Mouse (Mus musculus) embryonic facial prominence, embryonic 11.5 days (tissue): ENCODE measurements around the gene Cacnb4. TPM values are rescaled to one million over a fixed set of nuclear protein-coding genes. Genes with fewer than 3 reads are reported as not detected.

Experiments used
- ATAC-seq: fragments of 200-750 bp; cut with Nextera tagmentation; replicated peaks from 2 replicates; pipeline ENCODE4 v1.8.0; 2017; ENCODE audit warnings: low read depth; ENCODE audit not compliant: insufficient number of reproducible peaks, low FRiP score, low TSS enrichment
- DNase-seq: peaks from one replicate; pipeline ENCODE4 v3.0.0-alpha.2; 2015; ENCODE audit warnings: low spot score
- H3K27ac ChIP-seq: fragments of 300-500 bp; sonication (generic); replicated peaks from 2 replicates; pipeline ENCODE4 v1.5.1; 2014; ENCODE audit warnings: mild to moderate bottlenecking, low read depth, low read length, control low read depth
- H3K27me3 ChIP-seq: fragments of 300-500 bp; sonication (generic); 2 replicates; pipeline ENCODE4 v1.6.1; 2014; ENCODE audit warnings: mild to moderate bottlenecking, low read length, moderate library complexity, mixed read lengths; ENCODE audit not compliant: control insufficient read depth, insufficient read depth
- H3K36me3 ChIP-seq: fragments of 300-500 bp; sonication (generic); replicated peaks from 2 replicates; pipeline ENCODE4 v1.6.1; 2014; ENCODE audit warnings: low read depth, mild to moderate bottlenecking, low read length, moderate library complexity, mixed read lengths; ENCODE audit not compliant: control insufficient read depth, insufficient read depth
- H3K4me1 ChIP-seq: fragments of 300-500 bp; sonication (generic); 2 replicates; pipeline ENCODE4 v1.6.1; 2014; ENCODE audit warnings: low read length, mixed read lengths; ENCODE audit not compliant: control insufficient read depth, insufficient read depth
- H3K4me2 ChIP-seq: fragments of 300-500 bp; sonication (generic); 2 replicates; pipeline ENCODE4 v1.6.1; 2014; ENCODE audit warnings: low read depth, mild to moderate bottlenecking, control low read depth, low read length, moderate library complexity
- H3K4me3 ChIP-seq: fragments of 300-500 bp; sonication (generic); 2 replicates; pipeline ENCODE4 v1.5.1; 2014; ENCODE audit warnings: low read depth, low read length, control low read depth
- H3K9ac ChIP-seq: fragments of 300-500 bp; sonication (generic); replicated peaks from 2 replicates; pipeline ENCODE4 v1.6.1; 2014; ENCODE audit warnings: mild to moderate bottlenecking, control low read depth, low read length
- H3K9me3 ChIP-seq: fragments of 300-500 bp; sonication (generic); replicated peaks from 2 replicates; pipeline ENCODE4 v1.6.1; 2016; ENCODE audit warnings: mild to moderate bottlenecking, low read length, inconsistent platforms, mixed read lengths; ENCODE audit not compliant: control insufficient read depth
- WGBS: fragments of 180-500 bp; shearing (Covaris S2); extraction: QIAGEN DNeasy Blood & Tissue Kit; methylation state at CpG from one replicate; pipeline ENCODE4 v1.1.7; 2014; 5-methylcytosine and 5-hydroxymethylcytosine counted together
- polyA plus RNA-seq: library from polyadenylated mRNA; unstranded; fragments of >200 nt; fragmentation: Nextera tagmentation; extraction: Ambion mirVana; gene quantifications from 2 replicates; pipeline ENCODE4 v1.2.1, GENCODE M21; 2014

Cacnb4 gene
- polyA plus RNA-seq, 1 experiment from 2014 or later, result 0.95 TPM

- Histone ChIP-seq H3K27me3 (no peaks in the 10 kb centered on the region), H3K27ac (no peak overlapping the region), H3K9me3 (no peaks in the 10 kb centered on the region), H3K36me3 (no peaks in the 10 kb centered on the region), H3K4me2 (no peak overlapping the region), H3K4me3 (no peak overlapping the region), H3K4me1 (no peaks in the 10 kb centered on the region), H3K9ac (no peak overlapping the region)
- no peak for ATAC-seq
- 82% methylated on average over 7 of the region's 7 CpGs for WGBS
- no peak for DNase-seq
Observed at GRCm38 (mm10) chr2:52561137-52561536, 115.5 kb downstream of the Cacnb4 start.

GRCm38 (mm10) chr2:52560266-52560665, 116.4 kb downstream of the Cacnb4 start:
- no peak for ATAC-seq

GRCm38 (mm10) chr2:52558411-52558810, 118.2 kb downstream of the Cacnb4 start:
- peak; percentile 16 for DNase-seq
- H3K4me1 ChIP-seq, result no peaks in the 10 kb centered on the region
- H3K9ac ChIP-seq, result no peak overlapping the region
- WGBS, result 44% methylated on average over 8 of the region's 8 CpGs
- H3K4me2 ChIP-seq, result no peak overlapping the region
- H3K4me3 ChIP-seq, result no peak overlapping the region
- H3K9me3 ChIP-seq, result no peaks in the 10 kb centered on the region
- H3K27ac ChIP-seq, result no peak overlapping the region
- peak; percentile 79 for ATAC-seq
- no peaks in the 10 kb centered on the region for H3K27me3 ChIP-seq
- no peaks in the 10 kb centered on the region for H3K36me3 ChIP-seq

More at GRCm38 (mm10) chr2:52560266-52560665, 116.4 kb downstream of the Cacnb4 start:
- Histone ChIP-seq H3K9me3 (no peaks in the 10 kb centered on the region), H3K27ac (no peak overlapping the region), H3K4me3 (no peak overlapping the region), H3K36me3 (no peaks in the 10 kb centered on the region), H3K4me1 (no peaks in the 10 kb centered on the region), H3K4me2 (no peak overlapping the region), H3K27me3 (no peaks in the 10 kb centered on the region), H3K9ac (no peak overlapping the region)
- DNase-seq, result no peak
- WGBS, result 83% methylated on average over 2 of the region's 2 CpGs

- Histone ChIP-seq H3K27me3 (no peaks in the 10 kb centered on the region), H3K9ac (no peak overlapping the region), H3K4me1 (no peaks in the 10 kb centered on the region), H3K4me2 (no peak overlapping the region), H3K9me3 (no peaks in the 10 kb centered on the region), H3K27ac (no peak overlapping the region), H3K4me3 (no peak overlapping the region), H3K36me3 (no peaks in the 10 kb centered on the region)
- DNase-seq (no peak), ATAC-seq (no peak)
- WGBS, result 70% methylated on average over 12 of the region's 12 CpGs
Observed at GRCm38 (mm10) chr2:52557503-52558275, 118.9 kb downstream of the Cacnb4 start.

GRCm38 (mm10) chr2:52556961-52557326, 119.7 kb downstream of the Cacnb4 start:
- H3K36me3 ChIP-seq, result no peaks in the 10 kb centered on the region
- no peak for ATAC-seq

GRCm38 (mm10) chr2:52556298-52556960, 120.2 kb downstream of the Cacnb4 start:
- DNase-seq (no peak), ATAC-seq (no peak)
- Histone ChIP-seq H3K27me3 (no peaks in the 10 kb centered on the region), H3K4me2 (no peak overlapping the region), H3K36me3 (no peaks in the 10 kb centered on the region), H3K27ac (no peak overlapping the region), H3K4me1 (no peaks in the 10 kb centered on the region), H3K9ac (no peak overlapping the region), H3K4me3 (no peak overlapping the region), H3K9me3 (no peaks in the 10 kb centered on the region)
- WGBS, result 81% methylated on average over 20 of the region's 20 CpGs

More at GRCm38 (mm10) chr2:52556961-52557326, 119.7 kb downstream of the Cacnb4 start:
- H3K27ac ChIP-seq, result no peak overlapping the region
- DNase-seq, result no peak
- H3K4me2 ChIP-seq, result no peak overlapping the region
- no peaks in the 10 kb centered on the region for H3K4me1 ChIP-seq
- no peak overlapping the region for H3K9ac ChIP-seq
- no peak overlapping the region for H3K4me3 ChIP-seq
- no peaks in the 10 kb centered on the region for H3K9me3 ChIP-seq
- WGBS, result 86% methylated on average over 4 of the region's 4 CpGs
- H3K27me3 ChIP-seq, result no peaks in the 10 kb centered on the region

- H3K9me3 ChIP-seq, result no peaks in the 10 kb centered on the region
- no peak overlapping the region for H3K27ac ChIP-seq
- ATAC-seq (no peak), DNase-seq (no peak)
- no peaks in the 10 kb centered on the region for H3K36me3 ChIP-seq
- no peak overlapping the region for H3K9ac ChIP-seq
- H3K4me3 ChIP-seq, result no peak overlapping the region
- H3K27me3 ChIP-seq, result no peaks in the 10 kb centered on the region
- 93% methylated on average over 3 of the region's 3 CpGs for WGBS
- no peaks in the 10 kb centered on the region for H3K4me1 ChIP-seq
- no peak overlapping the region for H3K4me2 ChIP-seq
Observed at GRCm38 (mm10) chr2:52548401-52548800, 128.2 kb downstream of the Cacnb4 start.

- Histone ChIP-seq H3K27me3 (no peaks in the 10 kb centered on the region), H3K9me3 (no peaks in the 10 kb centered on the region), H3K27ac (no peak overlapping the region), H3K36me3 (no peaks in the 10 kb centered on the region), H3K4me2 (no peak overlapping the region), H3K4me1 (no peaks in the 10 kb centered on the region), H3K4me3 (no peak overlapping the region), H3K9ac (no peak overlapping the region)
- 88% methylated on average over 11 of the region's 11 CpGs for WGBS
- no peak for ATAC-seq
- no peak for DNase-seq
Observed at GRCm38 (mm10) chr2:52547331-52547730, 129.3 kb downstream of the Cacnb4 start.
